Mouse (Mus musculus) gastrocnemius, postnatal 14 days (tissue): ENCODE data around the gene Cacna1a. TPM values are rescaled to one million over a fixed set of nuclear protein-coding genes. Genes with fewer than 3 reads are reported as not detected.
A peak's percentile ranks its signal among the peaks of the same experiment; 100 is the strongest.
"Not testable (repeated sequence)": the region's sequence is repeated elsewhere in the genome, so short reads cannot be mapped to it uniquely, and the experiment has no call there.

Source experiments
- DNase-seq: peaks from one replicate; pipeline ENCODE4 v3.0.0; 2021; ENCODE audit warnings: mixed read lengths
- intact Hi-C: fragments of 180-260 bp; cut with DNase I; formaldehyde crosslinking; loops from one replicate; pipeline ENCODE4 v1.15.1; 2025; ENCODE audit warnings: low total_unique reads
- total RNA-seq, 2 experiments: library from RNA; stranded (reverse); gene quantifications; 2 replicates each; pipeline ENCODE4 v1.2.3; 2021

Cacna1a gene
- total RNA-seq, 2 experiments from 2014 or later = 3.1 to 9.2 TPM

DNA sequence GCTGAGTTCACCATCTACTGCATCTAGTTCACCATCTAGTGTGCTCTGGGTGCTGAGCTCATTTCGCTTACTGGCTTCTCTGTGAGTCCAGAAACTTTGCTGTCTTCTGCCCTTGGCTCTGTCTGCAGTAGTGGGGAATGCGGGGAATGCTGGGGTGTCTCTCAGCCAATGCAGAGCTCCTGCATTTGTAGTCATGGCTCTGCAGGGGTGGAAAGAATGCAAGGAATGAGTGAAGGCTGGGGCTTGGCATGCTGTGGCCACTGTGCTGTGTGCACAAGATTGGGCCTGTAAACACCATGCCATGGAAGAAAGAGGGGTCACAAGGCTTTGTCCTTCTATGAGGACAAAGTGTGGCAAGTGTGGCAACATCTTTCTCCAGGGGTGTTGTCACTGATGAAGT, 72.5 kb downstream of the Cacna1a start:
- intact Hi-C loops = no loop called here
- no peak for DNase-seq

DNA sequence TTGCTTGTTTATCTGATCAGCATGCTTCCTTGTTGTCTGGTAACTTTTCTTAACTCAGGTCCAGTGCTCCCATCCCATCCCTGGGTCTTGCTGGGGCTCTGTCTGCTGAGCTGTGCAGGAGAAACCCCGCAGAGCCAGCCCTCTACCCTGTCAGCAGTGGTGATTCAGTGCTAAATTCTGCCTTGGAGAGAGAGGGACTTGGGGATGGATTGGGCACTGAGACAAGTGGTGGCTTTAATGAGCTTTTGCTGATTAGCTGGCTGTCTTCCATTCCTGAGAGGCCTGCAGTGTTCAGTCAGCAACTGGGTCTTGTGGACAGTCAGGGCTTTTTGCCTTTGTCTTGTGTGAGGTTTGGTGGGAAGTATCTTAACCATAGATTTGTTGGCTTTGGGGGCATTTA, 78.7 kb downstream of the Cacna1a start:
- intact Hi-C loops = no loop called here
- DNase-seq = no peak

DNA sequence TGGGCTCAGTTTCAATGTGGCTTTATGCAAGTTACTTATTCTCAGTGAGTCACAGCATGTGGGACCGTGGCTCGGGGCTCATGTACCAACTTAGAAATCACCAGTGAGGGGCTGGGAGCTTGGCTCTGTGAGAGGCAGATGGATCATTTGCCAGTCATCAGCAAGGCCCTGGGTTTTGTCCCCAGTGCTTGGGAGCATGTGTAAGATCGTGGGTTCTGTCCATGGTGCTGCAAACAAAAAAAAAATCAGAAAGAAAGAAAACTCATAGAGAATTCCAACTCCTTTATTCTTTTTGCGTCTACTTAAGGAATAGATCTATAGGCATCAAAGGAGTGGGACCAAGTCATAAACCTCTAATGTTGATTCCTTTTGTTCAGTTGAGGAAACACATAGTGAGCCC, 80.8 kb downstream of the Cacna1a start:
- intact Hi-C loops = no loop called here
- DNase-seq = no peak

DNA sequence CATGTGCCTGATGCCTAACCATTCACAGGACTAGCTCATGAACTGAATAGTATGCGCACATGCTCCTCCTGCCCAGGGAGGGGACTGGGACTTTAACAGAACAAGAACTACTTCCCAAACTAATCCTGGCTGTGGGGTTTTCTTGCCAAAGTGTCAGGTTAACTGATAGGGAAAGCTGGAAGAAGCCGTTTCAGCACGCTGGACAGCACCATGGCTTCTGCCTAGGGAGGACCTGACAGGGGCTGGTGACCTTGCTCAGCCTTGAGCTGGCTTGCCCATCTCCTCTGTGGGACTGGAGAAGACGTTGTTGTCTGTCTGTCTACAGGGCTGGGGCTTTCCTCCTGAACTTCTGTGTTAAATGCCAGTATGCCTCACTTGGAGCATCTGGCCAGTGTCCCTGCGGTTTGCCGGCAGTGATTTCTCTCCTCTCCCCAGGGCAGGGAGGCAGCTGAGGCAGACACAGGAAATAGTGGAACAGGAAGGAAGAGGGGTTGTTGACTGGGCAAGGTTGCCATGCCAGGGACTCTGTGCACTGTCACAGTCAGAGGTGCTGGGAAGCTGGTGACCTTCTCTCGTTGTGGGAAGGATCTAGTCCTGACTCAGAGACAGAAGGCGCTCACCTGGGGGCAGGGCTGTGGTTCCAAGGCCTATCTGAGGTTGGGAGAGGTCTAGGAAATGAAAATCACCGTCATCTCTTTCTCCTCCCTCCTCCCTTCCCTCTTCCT, 83.2 kb downstream of the Cacna1a start:
- intact Hi-C loops = no loop called here
- peak; percentile 52 for DNase-seq

DNA sequence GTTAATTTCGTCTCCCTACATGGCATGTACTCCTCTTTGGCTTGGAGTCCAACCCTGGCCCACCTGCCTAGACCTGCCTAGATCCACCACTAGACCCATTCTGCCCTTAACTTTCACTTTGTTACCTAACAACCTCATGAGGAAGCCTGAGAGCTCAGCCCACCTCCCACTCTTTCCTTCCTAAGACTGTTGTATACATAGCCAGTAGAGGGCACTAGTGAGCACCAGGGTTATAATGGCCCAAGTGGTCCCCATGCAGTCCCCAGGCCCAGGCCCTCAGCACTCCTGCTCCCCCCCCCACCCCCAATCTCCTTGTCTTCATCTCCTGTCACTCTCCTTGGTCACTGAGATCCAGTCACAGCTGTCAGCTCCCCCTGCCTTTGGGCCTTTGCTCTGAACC, 86.2 kb downstream of the Cacna1a start:
- no peak for DNase-seq
- intact Hi-C loops = no loop called here

DNA sequence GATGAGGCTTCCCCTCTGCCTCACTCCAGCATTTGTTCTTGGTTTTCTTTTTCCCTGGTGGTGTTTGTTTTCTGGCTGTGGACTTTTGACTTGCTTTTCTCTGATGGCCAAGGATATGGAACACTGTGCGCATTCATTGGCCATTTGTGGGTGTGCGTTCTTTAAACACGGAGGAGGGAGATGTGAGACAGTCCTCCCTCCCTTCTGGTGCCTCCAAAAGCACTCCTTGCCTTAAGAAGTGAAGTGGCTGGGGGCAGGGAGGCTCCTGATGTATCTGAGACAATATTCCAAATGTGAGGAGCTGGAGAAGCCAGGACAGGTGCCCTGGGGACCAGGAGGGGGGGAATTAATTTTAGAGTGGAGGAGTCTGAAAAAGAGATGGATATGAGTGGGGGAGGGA, 89.1 kb downstream of the Cacna1a start:
- no peak for DNase-seq
- intact Hi-C loops = no loop called here

DNA sequence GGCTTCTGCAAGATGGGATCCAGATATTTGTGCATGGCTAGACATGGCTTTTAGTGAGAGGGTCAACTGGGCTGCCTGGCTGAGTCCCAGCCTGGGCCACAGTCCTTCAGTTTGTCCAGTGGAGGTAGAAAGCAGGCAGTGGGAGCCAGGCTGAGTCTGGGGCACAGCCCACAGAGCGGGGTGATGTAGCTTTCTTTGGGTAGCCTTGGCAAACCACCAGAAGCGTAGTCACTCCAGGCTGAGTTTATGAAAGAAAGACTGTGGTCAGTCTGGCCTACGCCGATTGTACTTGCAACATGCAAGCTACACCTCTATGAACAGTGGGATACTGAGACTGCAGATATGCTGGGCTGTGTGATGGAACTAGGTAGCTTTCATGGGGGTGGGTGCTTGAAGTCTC, 94.8 kb downstream of the Cacna1a start:
- intact Hi-C loops = no loop called here
- DNase-seq = no peak

DNA sequence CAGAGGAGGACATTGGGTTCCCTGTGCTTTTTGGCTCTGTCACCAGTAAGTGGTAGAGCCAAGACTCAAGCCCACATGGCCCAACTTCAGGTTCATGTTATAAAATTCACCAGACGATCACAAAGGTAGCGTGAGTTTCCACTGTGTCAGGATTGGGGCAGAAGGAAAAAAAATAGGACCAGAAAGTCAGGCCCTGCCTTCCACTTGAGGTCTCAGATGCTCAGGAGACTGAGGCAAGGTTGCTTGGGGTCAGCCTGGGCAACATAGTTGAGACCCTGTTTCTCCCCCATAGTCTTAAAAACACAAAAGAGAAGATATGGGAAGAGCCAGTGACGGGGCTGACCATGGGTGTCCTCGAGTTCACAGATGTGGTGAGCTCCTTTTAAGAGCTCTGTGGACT, 97.1 kb downstream of the Cacna1a start:
- intact Hi-C loops = no loop called here
- DNase-seq = no peak

DNA sequence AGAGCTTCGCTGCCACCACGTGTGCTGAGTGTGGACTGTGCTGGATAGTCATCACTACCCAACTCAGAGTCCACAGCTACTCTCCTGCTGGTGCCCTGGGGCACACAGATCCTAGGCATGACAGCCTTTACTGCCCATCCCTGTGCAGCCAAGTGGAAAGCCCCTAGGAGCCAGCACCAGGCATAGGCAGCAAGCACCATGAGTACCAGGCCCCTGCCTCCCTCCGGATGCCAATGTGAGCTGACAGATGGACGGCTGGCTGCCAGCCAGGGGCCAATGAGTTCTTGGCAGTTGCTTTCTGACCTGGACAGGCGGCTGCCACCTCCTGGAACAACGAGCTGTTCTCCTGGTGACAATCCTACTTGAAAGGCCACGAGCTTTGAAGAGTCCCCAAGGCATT, 97.6 kb downstream of the Cacna1a start:
- no peak for DNase-seq
- intact Hi-C loops = no loop called here

DNA sequence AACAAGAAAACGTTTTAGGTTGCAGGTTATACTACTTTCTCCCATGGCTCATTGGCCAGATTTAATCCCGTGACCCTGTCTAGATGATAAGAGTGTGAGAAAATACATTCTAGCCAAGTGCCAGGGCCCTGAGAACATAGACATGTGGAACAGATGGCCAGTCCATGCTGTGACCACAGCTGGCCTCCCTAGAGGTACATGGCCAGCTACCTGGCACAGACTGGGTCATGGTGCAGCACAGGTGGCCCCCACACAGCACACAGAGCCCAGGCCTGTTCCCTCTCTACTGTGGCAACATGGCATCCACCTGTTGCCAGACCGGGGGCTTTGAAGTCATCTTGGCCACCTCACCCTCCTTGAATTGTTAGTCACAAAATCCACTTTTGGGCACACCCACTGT, 101.0 kb downstream of the Cacna1a start:
- intact Hi-C loops = no loop called here
- no peak for DNase-seq

DNA sequence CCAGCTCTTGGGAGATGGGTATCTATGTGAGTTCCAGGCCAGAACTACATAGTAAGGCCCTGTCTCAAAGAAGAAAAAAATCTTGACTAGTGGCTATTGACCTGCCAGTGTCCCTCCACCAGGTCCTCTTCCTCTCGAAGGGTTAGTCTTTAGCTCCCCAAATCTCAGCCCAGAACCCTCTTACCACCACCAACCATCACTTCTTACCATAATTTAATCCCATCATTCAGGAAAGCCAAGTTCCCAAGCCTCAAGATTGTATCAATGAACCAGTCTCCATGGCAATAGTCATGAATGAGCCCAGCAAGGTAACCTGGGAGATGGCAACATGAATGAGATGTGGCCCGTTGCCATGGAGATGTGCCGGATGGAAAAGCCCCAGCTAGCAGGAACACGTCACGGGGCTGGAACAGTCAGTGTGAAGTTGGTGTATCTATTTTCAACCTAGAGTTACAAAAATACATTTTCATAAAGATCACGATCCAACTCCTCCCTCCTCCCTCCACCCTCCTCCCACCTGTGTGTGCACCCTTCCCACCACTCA, 106.4 kb downstream of the Cacna1a start:
- intact Hi-C loops = no loop called here
- DNase-seq = no peak

DNA sequence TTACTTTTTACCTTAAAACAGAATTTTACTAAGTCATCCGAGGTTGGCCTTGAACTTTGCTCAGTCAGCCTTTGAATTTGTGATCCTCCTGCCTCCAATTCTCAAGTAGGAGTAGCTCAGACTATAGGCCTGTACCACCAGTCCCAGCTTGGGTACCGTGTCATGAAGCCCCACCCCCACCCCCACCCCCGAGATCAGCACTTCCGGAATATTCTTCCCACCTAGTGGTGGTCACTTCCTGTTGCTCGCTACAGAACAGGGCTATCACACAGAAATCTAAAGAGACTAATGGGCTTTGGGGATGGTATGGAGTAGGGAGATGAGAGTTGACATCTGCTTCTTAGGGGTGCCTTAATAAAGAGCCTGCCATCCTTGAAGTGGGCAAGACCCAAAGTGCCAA, 112.9 kb downstream of the Cacna1a start:
- DNase-seq = no peak
- intact Hi-C loops = no loop called here

DNA sequence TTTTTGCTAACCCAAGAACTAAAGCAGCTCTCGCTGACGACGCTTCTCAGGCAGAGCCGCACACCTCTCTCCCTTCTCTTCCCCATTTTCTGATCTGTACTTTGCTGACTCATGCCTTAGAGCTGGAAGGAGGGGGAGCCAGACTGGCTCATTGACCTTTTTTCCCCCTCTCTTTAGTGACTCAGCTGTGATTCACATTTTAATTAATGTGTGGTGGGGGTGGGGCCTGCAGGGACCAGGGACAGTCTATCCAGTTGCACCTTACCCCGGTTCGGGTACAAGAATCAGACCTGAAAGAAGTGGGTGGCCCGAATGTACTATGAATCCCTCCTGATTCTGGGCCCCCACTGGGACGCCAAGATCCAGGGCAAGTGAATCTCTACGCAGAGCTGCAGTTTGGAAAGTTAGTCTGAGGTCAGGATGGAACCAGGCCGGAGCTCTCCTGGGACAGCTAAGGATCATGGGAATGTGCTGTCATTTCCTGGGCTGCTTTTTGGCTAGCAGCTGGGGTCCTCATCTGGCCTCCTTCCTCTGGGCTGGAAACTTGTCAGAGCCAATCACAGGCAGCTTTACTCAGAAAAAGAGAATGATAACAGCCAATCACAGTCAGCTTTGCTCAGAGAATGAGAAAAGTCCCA, 113.5 kb downstream of the Cacna1a start:
- intact Hi-C loops = no loop called here
- DNase-seq = peak; percentile 67

DNA sequence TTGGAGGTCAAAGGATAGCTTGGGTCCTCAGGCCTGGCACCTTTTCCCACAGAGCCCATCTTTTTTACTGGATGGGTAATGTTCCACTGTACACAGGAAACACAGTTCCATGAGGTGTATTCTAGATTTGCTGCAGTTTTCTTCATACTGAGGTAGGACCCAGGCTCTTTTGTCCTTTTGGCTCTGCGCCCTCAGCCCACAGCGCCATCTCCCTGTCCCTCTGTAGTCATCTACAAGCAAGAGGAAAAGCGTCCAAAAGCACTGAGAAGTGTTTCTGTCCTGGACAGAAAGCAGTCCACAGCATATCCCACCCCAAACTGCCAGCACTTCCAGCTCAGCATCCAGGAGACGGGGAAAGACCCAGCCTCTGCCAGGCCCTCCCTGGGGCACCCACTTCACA, 114.4 kb downstream of the Cacna1a start:
- intact Hi-C loops = no loop called here
- DNase-seq = no peak

DNA sequence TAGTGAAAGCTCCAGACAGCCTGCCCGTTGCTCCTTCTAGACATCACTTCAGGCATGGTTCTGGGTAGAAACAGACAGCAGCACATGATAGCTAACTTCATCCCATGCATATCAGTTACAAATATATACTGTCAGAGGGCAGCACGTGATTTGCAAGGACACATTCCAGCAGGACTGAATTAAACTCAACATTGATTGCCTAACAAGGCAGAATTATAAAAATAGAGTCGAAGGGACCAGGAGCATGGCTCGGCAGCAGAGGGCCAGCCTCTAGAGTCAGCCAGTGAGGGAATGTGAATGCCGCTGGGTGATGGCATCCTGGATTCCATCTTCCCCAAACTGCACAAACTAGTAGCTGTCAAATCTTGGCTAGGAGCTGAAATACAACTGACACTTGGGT, 119.0 kb downstream of the Cacna1a start:
- intact Hi-C loops = no loop called here
- no peak for DNase-seq

DNA sequence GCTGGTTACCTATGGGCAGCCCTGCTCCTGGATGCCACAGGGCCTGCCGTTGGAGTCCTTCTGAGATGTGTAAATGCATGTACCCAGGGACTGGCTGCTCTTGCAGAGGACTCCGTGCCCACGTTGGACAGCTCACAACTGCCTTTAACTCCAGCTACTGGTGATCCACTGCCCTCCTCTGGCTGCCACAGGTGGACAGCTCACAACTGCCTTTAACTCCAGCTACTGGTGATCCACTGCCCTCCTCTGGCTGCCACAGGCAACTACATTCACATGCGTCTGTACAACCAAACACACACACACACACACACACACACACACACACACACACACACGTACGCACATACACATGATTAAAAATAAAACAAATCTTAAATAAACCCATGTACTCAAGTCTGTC, 121.5 kb downstream of the Cacna1a start:
- DNase-seq = not testable (repeated sequence)
- intact Hi-C loops = loop anchor here (5.0 kb wide), 1 partner anchor 147 kb away; no protein-coding TSS in a partner anchor

DNA sequence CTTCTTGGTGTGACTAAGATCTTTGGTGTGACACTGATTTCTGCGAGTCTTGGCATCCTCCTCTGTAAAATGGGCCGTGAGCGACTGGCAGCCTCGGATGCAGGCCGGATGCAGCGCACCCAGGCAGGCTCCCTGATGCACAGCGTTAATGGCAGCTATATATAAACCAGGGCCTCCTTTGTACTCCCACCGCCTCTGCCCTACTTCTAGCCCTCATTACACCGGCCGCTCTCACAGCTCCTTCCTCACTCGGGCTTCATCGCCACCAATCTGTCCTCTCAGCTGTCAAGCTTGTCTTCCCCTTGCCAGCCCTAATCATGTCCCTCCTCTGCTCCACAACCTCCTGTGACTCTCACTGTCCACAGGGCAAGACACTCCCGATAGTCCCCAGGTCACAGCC, 123.4 kb downstream of the Cacna1a start:
- no peak for DNase-seq
- intact Hi-C loops = loop anchor here (5.0 kb wide), 1 partner anchor 149 kb away; no protein-coding TSS in a partner anchor

DNA sequence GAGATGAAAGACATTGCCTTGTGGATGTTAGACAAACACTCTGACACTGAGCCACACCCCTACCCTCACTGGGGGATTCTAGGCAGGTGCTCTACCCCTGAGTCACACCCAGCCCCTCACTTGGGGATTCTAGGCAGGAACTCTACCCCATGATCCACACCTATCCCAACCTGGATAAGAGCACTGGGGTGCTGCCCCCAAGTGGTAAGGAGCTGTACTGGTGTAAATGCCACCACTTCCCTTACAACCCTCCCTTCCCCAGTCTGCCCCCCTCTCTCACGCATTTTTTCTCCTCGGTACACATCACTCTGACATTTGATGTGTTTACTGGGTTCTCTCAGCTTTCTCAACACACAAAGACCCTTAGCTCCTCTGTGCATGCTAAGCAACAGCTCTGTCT, 125.5 kb downstream of the Cacna1a start:
- intact Hi-C loops = loop anchor here (5.0 kb wide), 1 partner anchor 151 kb away; no protein-coding TSS in a partner anchor
- no peak for DNase-seq

DNA sequence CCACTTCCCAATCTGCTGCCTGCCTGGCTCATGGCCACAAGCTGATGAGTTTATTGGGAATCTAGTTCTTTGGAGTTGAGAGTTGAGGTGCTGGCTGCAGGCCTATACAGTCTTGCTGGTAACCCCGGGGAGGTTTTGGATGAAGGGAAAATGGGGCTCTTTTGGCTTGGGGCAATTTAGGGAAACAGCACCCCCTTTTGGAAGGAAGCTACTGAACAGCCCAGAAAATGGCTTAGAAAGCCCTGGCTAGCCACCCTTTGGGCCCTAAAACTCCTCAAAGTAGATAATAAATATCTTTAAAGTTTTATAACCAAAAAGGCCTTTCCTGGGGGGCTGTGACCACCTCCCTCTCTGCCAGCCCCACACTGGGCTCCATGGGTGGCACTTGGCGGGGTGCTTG, 129.9 kb downstream of the Cacna1a start:
- DNase-seq = no peak
- intact Hi-C loops = no loop called here

DNA sequence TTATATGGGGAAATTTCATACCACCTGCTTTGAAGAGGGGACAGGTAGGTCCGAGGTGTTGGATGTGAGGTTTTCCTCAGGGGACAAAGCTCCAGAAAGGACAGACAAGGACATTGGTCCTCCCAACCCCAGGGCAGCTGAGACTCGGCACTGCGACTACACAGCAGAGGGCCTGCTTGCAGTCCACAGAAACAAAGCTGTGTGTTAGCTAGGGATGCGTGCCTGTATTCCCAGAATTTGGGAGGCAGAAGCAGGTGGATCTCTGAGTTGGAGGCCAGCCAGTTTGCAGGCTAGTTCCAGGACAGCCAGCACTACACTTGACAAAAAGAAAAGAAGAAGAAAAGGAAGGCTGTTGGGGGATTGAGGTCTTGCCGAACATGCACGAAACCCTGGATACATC, 130.5 kb downstream of the Cacna1a start:
- intact Hi-C loops = no loop called here
- DNase-seq = no peak
